Mouse (Mus musculus): ENCODE data around the gene Grhpr.
"Not testable (repeated sequence)": the region's sequence is repeated elsewhere in the genome, so short reads cannot be mapped to it uniquely, and the experiment has no call there.

Grhpr gene

GRCm38 (mm10) chr4:44981280-44981973 lies at the start of gene Grhpr:
Gene Grhpr (plus strand): TSS chr4:44981395.
- DNase-seq (ENCODE audit: low read depth): peak; percentile 94

DNA sequence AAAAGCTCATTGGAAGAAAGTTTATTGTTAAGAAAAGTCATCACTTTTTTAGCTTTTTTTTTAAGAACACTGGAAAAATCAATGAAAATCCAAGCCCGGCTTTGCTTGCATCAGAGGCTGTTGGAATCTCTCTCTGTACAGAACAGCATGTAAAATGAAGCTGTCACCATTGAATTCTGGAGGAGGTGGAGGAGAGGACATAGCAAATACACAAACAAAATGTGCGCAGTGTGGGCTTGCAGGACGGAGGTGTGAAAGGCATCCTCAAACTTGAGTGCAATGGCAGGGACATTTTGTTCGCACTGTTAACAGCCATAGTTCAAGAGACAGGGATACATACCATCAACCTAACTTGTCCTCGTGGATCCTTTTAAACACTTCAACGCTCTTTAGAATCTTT lies 49.5 kb upstream of the Grhpr start:
- no peak for DNase-seq (ENCODE audit: low read depth)

DNA sequence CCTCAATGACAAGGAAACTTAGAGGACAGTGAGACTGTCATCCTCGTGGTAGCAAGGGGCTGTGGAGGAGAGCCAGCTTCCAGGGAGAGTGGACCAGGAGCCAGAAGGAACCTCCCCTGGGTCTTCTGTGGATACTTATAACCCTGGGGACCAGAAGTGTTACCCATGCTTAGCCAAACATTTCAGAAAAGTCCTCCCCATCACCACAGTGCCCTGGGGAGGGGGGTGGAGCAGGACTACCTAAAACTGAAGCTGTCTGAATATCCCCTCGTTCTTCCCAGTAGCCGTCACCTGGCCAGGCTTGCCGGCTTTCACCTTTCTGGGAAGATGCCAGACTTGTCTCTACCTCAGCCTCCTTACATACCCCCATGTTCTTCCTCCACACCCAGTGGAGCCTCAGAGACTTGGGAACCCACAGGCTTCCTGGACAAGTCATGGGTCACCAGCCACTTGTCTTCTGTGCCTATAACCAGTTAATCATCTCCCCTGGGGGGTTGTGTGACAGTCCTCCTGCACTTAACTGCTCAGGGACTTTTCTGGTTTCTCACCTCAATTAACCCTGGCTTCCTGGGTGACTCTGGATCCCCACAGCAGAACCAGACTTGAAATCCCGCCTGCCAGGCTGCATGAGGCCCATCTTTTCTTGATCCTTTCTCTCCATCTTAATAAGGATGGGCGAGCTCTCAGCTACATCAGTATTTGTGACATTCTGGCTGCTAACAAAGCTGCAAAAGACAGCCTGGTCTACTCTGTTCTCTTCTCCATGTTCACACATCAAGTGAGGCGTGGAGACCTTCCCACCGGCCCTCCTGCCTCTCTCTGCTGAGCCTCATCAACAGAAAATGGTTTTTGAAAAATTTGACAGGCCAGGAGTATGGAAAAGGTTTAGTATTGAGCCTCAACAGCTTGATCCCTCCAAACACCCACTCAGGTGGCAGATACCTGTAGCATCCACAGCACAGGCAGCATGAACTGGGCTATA lies 42.5 kb upstream of the Grhpr start:
- DNase-seq (ENCODE audit: low read depth): no peak

- no peak for DNase-seq (ENCODE audit: low read depth)
These were observed 41.5 kb upstream of the Grhpr start for GRCm38 (mm10) chr4:44939576-44940249.

- no peak for DNase-seq (ENCODE audit: low read depth)
These were observed 40.9 kb upstream of the Grhpr start for GRCm38 (mm10) chr4:44940286-44940685.

GRCm38 (mm10) chr4:44942237-44942636 lies 39.0 kb upstream of the Grhpr start:
- DNase-seq (ENCODE audit: low read depth): peak; percentile 19

- DNase-seq (ENCODE audit: low read depth): no peak
These were observed 37.7 kb upstream of the Grhpr start for GRCm38 (mm10) chr4:44943480-44943879.

- no peak for DNase-seq (ENCODE audit: low read depth)
These were observed 36.6 kb upstream of the Grhpr start for GRCm38 (mm10) chr4:44944426-44945075.

- DNase-seq (ENCODE audit: low read depth): not testable (repeated sequence)
These were observed 35.1 kb upstream of the Grhpr start for GRCm38 (mm10) chr4:44946126-44946525.

- no peak for DNase-seq (ENCODE audit: low read depth)
These were observed 33.7 kb upstream of the Grhpr start for GRCm38 (mm10) chr4:44947464-44947863.

- no peak for DNase-seq (ENCODE audit: low read depth)
These were observed 32.9 kb upstream of the Grhpr start for GRCm38 (mm10) chr4:44948314-44948713.

- no peak for DNase-seq (ENCODE audit: low read depth)
These were observed 28.2 kb upstream of the Grhpr start for GRCm38 (mm10) chr4:44953041-44953440.

GRCm38 (mm10) chr4:44958776-44959175 lies 22.4 kb upstream of the Grhpr start:
- DNase-seq (ENCODE audit: low read depth): no peak

- no peak for DNase-seq (ENCODE audit: low read depth)
These were observed 22.0 kb upstream of the Grhpr start for GRCm38 (mm10) chr4:44959220-44959619.

- DNase-seq (ENCODE audit: low read depth): no peak
These were observed 18.0 kb upstream of the Grhpr start for GRCm38 (mm10) chr4:44963156-44963555.

DNA sequence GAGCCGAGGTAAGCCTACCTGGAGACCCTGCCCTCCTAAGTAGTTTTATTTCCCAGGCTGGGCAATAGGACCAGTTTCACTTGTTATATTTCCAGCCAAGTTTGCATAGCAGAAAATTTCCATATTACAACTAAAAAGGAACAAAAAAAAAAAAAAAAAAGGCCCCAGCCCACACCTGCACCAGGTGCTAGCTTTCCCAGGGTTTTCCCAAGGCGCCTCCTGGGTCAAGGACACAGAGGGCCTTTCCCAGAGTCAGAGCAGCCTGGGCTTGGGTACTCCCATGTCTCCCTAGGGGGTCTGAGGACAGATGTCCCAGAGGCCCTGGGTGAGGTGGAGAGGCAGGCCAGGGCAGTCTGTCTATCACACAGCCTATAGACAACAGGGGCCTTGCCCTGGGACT lies 16.0 kb upstream of the Grhpr start:
- DNase-seq (ENCODE audit: low read depth): no peak

GRCm38 (mm10) chr4:44965736-44966135 lies 15.5 kb upstream of the Grhpr start:
- DNase-seq (ENCODE audit: low read depth): no peak

DNA sequence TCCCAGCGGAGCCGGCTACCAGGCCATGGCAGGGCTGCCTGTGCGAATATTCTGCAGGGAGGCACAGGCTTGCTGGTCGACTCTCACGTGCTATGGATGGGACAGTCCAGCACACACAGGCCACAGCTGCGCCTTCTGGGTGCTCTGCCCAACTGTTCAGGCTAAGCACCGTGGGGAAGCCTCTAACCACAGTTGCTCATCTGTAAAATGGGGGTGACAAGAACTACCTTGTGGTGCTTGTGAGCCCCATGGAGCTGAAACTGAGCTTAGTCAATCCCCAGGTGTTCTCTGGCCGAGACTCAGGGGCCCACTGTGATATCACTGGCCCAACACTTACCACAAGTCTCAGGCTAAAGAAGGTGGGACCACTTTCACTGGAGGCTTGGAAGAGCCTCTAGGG lies 13.8 kb upstream of the Grhpr start:
- DNase-seq (ENCODE audit: low read depth): no peak

GRCm38 (mm10) chr4:44970056-44970455 lies 11.1 kb upstream of the Grhpr start:
- DNase-seq (ENCODE audit: low read depth): no peak

DNA sequence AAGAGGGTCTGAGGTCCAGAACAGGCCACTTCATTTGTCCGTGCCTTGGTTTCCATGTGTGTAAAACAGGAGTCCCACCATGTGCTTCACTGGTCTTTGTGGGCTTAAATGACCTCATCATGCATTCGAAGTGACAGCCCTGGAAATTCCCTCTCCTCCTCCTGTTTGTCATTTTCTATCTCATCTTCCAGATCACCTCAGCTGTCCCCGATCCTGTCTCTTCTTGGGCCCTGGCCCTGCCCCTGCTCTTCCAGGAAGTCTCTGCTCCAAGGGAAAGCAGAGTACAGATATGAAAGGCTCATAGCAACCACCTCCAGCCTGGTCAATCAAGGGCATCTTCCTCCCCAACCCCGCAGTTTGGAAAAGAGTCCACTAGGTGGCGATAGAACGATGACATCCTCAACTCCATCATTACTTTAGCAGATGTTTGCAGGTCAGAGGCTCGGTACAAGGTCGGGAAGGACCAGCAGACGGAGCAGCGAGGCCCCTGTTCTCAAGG lies 10.5 kb upstream of the Grhpr start:
- DNase-seq (ENCODE audit: low read depth): peak; percentile 75

GRCm38 (mm10) chr4:44973450-44973849 lies 7.7 kb upstream of the Grhpr start:
- DNase-seq (ENCODE audit: low read depth): peak; percentile 92

DNA sequence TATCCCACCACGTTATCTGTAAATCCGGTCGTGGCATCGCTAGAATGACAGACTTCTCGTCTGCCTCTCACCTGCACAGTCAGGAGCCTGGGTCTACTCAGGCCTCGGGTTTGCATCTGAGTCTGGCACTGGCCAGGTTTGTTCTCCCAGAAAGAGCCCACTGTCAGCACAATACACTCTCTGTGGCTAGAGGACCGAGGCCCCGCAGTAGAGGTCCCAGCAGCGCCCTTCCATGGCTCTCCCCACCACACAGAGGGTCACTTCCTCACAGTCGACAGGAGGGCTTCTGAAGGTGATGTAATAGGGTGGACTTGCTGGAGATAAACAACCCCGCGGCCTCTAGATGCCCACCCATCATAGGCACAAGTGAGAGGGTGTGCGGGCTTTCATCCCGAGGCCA lies 7.3 kb upstream of the Grhpr start:
- DNase-seq (ENCODE audit: low read depth): no peak

Measured in 416B (cell line).